Comparison of ENCODE assay signal across 13 mouse cellular contexts in genomic region chr5:92919390-92919789, GRCm38 (mm10).
DNase-seq lines count a peak whose midpoint lies in the region; ATAC-seq lines count a peak whose summit lies in the region.
"Had no signal": no experiment of that assay in that cellular context is flagged by ENCODE, and none has a peak within 500 bp of the region (broad histone marks: within the 10 kb centered on the region; RNA-seq: fewer than 3 reads in every experiment).

No protein-coding gene starts in this region.

- no peak overlapping the region for H3K4me2 ChIP-seq in hindbrain, embryonic 16.5 days (ENCODE audit: low read length)
- H3K4me2 ChIP-seq in hindbrain, embryonic 11.5 days (replicated peaks; ENCODE audit: low read depth, low read length): no peak overlapping the region
- no peak overlapping the region for H3K4me2 ChIP-seq in forebrain, embryonic 11.5 days (ENCODE audit: low read depth, low read length, severe bottlenecking)
- H3K4me2 ChIP-seq in midbrain, embryonic 13.5 days (replicated peaks): no peak overlapping the region

- no peaks in the 10 kb centered on the region for H3K27me3 ChIP-seq in heart, embryonic 10.5 days (ENCODE audit: insufficient read depth, poor library complexity, severe bottlenecking)
- H3K27me3 ChIP-seq in hindbrain, embryonic 16.5 days (replicated peaks; ENCODE audit: control insufficient read depth, insufficient read depth, low read length): no peaks in the 10 kb centered on the region
- H3K27me3 ChIP-seq in hindbrain, embryonic 11.5 days (ENCODE audit: control insufficient read depth, insufficient read depth, low read length): no peaks in the 10 kb centered on the region
- no peaks in the 10 kb centered on the region for H3K27me3 ChIP-seq in forebrain, embryonic 11.5 days (ENCODE audit: control insufficient read depth, insufficient read depth, low read length)
- no peaks in the 10 kb centered on the region for H3K27me3 ChIP-seq in midbrain, embryonic 13.5 days

- no peak overlapping the region for H3K9ac ChIP-seq in hindbrain, embryonic 16.5 days (ENCODE audit: low read depth, low read length)
- H3K9ac ChIP-seq in hindbrain, embryonic 11.5 days (ENCODE audit: low read depth, low read length): no peak overlapping the region
- H3K9ac ChIP-seq in forebrain, embryonic 11.5 days (ENCODE audit: low read length): no peak overlapping the region
- H3K9ac ChIP-seq in midbrain, embryonic 13.5 days (replicated peaks): no peak overlapping the region

- peaks cover 41% of the 10 kb centered on the region for H3K4me1 ChIP-seq in heart, embryonic 10.5 days
- no peaks in the 10 kb centered on the region for H3K4me1 ChIP-seq in hindbrain, embryonic 16.5 days (ENCODE audit: control insufficient read depth, insufficient read depth, low read depth, low read length)
- H3K4me1 ChIP-seq in hindbrain, embryonic 11.5 days (replicated peaks; ENCODE audit: control insufficient read depth, insufficient read depth, low read length): 0 out of 2 replicates have a peak, but pooled peaks cover 5% of the 10 kb centered on the region
- peaks cover 25% of the 10 kb centered on the region for H3K4me1 ChIP-seq in forebrain, embryonic 11.5 days (replicated peaks; ENCODE audit: control insufficient read depth, insufficient read depth, low read length)
- peaks cover 38% of the 10 kb centered on the region for H3K4me1 ChIP-seq in midbrain, embryonic 13.5 days (replicated peaks)

- 72% methylated on average over 14 of the region's 14 CpGs for WGBS in heart, embryonic 10.5 days
- 65% methylated on average over 14 of the region's 14 CpGs for WGBS in hindbrain, embryonic 16.5 days
- WGBS in hindbrain, embryonic 11.5 days: 65% methylated on average over 14 of the region's 14 CpGs
- WGBS in forebrain, embryonic 11.5 days: 50% methylated on average over 14 of the region's 14 CpGs
- WGBS in midbrain, embryonic 13.5 days: 33% methylated on average over 14 of the region's 14 CpGs

- peak overlapping the region; percentile 73; the same call in 1 of the 2 replicates for H3K27ac ChIP-seq in heart, embryonic 10.5 days
- H3K27ac ChIP-seq in hindbrain, embryonic 16.5 days (ENCODE audit: low read depth, low read length): no peak overlapping the region
- no peak overlapping the region for H3K27ac ChIP-seq in hindbrain, embryonic 11.5 days (ENCODE audit: low read depth, low read length)
- 0 out of 2 replicates have a peak overlapping the region, but pooled peaks have one; percentile 10 for H3K27ac ChIP-seq in forebrain, embryonic 11.5 days (ENCODE audit: low read depth, low read length)
- H3K27ac ChIP-seq in midbrain, embryonic 13.5 days: peak overlapping the region; percentile 30; the same call in 1 of the 2 replicates

- no peaks in the 10 kb centered on the region for H3K9me3 ChIP-seq in heart, embryonic 10.5 days
- H3K9me3 ChIP-seq in hindbrain, embryonic 16.5 days (ENCODE audit: control insufficient read depth, low read length): no peaks in the 10 kb centered on the region
- no peaks in the 10 kb centered on the region for H3K9me3 ChIP-seq in hindbrain, embryonic 11.5 days (ENCODE audit: control insufficient read depth, low read length)
- H3K9me3 ChIP-seq in forebrain, embryonic 11.5 days (ENCODE audit: control insufficient read depth, low read length): no peaks in the 10 kb centered on the region
- H3K9me3 ChIP-seq in midbrain, embryonic 13.5 days: no peaks in the 10 kb centered on the region

- DNase-seq in heart, embryonic 10.5 days (ENCODE audit: low spot score): no peak
- DNase-seq in heart, adult 9 months (ENCODE audit: low spot score in 2 of 2): no peak
- no peak for DNase-seq in hindbrain, embryonic 11.5 days (ENCODE audit: low spot score)
- DNase-seq in forebrain, embryonic 11.5 days (ENCODE audit: low spot score): no peak
- DNase-seq in Muller cell, postnatal 12 days (ENCODE audit: inconsistent ontology term): no peak
- no peak for DNase-seq in right cerebral cortex, adult 2 months (ENCODE audit: low spot score in 2 of 2)
- DNase-seq: cerebellum, adult 8-10 months; heart, adult 18-20 months; kidney, adult 8-10 months; liver; spleen, adult 18-20 months had no signal

- H3K4me3 ChIP-seq in heart, embryonic 10.5 days: no peak overlapping the region
- no peak overlapping the region for H3K4me3 ChIP-seq in hindbrain, embryonic 16.5 days (ENCODE audit: low read length)
- H3K4me3 ChIP-seq in hindbrain, embryonic 11.5 days (ENCODE audit: low read depth, low read length): no peak overlapping the region
- H3K4me3 ChIP-seq in forebrain, embryonic 11.5 days (ENCODE audit: low read depth, low read length): no peak overlapping the region
- no peak overlapping the region for H3K4me3 ChIP-seq in midbrain, embryonic 13.5 days (replicated peaks)

- H3K36me3 ChIP-seq in heart, embryonic 10.5 days: peaks cover 41% of the 10 kb centered on the region
- H3K36me3 ChIP-seq in hindbrain, embryonic 16.5 days (ENCODE audit: control insufficient read depth, insufficient read depth, low read length): no peaks in the 10 kb centered on the region
- H3K36me3 ChIP-seq in hindbrain, embryonic 11.5 days (ENCODE audit: control insufficient read depth, insufficient read depth, low read length): no peaks in the 10 kb centered on the region
- H3K36me3 ChIP-seq in forebrain, embryonic 11.5 days (ENCODE audit: control insufficient read depth, insufficient read depth, low read length): no peaks in the 10 kb centered on the region; the same call in 1 of the 2 replicates
- peaks cover 3% of the 10 kb centered on the region for H3K36me3 ChIP-seq in midbrain, embryonic 13.5 days

- 0 out of 2 replicates have a peak, but pooled peaks have one; percentile 9 for ATAC-seq in hindbrain, embryonic 16.5 days
- ATAC-seq in hindbrain, embryonic 11.5 days (ENCODE audit: low FRiP score): no peak
- ATAC-seq in forebrain, embryonic 11.5 days (replicated peaks; ENCODE audit: low FRiP score): no peak
- peak; percentile 31 for ATAC-seq in midbrain, embryonic 13.5 days

Comparison
In these comparisons a context has a peak if more than half of its experiments do, and no peak if none do; other contexts are left out.
1. ATAC-seq: peak in hindbrain, embryonic 16.5 days (single experiment) and midbrain, embryonic 13.5 days (single experiment); none in hindbrain, embryonic 11.5 days (single experiment) and forebrain, embryonic 11.5 days (single experiment).
2. H3K27ac ChIP-seq: peak in heart, embryonic 10.5 days (single experiment), forebrain, embryonic 11.5 days (single experiment) and midbrain, embryonic 13.5 days (single experiment); none in hindbrain, embryonic 16.5 days (single experiment) and hindbrain, embryonic 11.5 days (single experiment).